Mouse (Mus musculus) splenic B cell, adult 2 months (primary cell): ENCODE measurements around the gene Plin4.
"Not testable (repeated sequence)": the region's sequence is repeated elsewhere in the genome, so short reads cannot be mapped to it uniquely, and the experiment has no call there.

ENCODE experiments used
- DNase-seq: peaks from one replicate; pipeline ENCODE4 v3.0.0-alpha.2; 2011; ENCODE audit warnings: low read depth, low spot score
- H3K27me3 ChIP-seq: 2 replicates; pipeline ENCODE4 v1.6.1; 2012; ENCODE audit warnings: mild to moderate bottlenecking, low read length, moderate library complexity, mixed read lengths; ENCODE audit not compliant: control insufficient read depth, poor library complexity, insufficient read depth, severe bottlenecking
- H3K36me3 ChIP-seq: 2 replicates; pipeline ENCODE4 v1.6.1; 2012; ENCODE audit warnings: mild to moderate bottlenecking, low read length, moderate library complexity, mixed read lengths; ENCODE audit not compliant: control insufficient read depth, poor library complexity, insufficient read depth, severe bottlenecking

Plin4 gene

GRCm38 (mm10) chr17:56069066-56069465, 40.5 kb downstream of the Plin4 start:
- no peak for DNase-seq
- Histone ChIP-seq H3K36me3 (peaks cover 14% of the 10 kb centered on the region), H3K27me3 (no peaks in the 10 kb centered on the region)

- Histone ChIP-seq H3K27me3 (no peaks in the 10 kb centered on the region), H3K36me3 (peaks cover 8% of the 10 kb centered on the region)
- no peak for DNase-seq
These were observed 43.2 kb downstream of the Plin4 start for GRCm38 (mm10) chr17:56066451-56066850.

- not testable (repeated sequence) for H3K27me3 ChIP-seq, H3K36me3 ChIP-seq
- peak; percentile 19 for DNase-seq
These were observed 43.9 kb downstream of the Plin4 start for GRCm38 (mm10) chr17:56065715-56066114.

- DNase-seq, result no peak
- Histone ChIP-seq H3K36me3 (no peaks in the 10 kb centered on the region; the same call in 1 of the 2 replicates), H3K27me3 (no peaks in the 10 kb centered on the region)
These were observed 47.5 kb downstream of the Plin4 start for GRCm38 (mm10) chr17:56062081-56062480.

- DNase-seq, result no peak
- H3K27me3 ChIP-seq, result no peaks in the 10 kb centered on the region
- no peaks in the 10 kb centered on the region; the same call in 1 of the 2 replicates for H3K36me3 ChIP-seq
These were observed 52.1 kb downstream of the Plin4 start for GRCm38 (mm10) chr17:56057381-56058120.

- DNase-seq, result no peak
- Histone ChIP-seq H3K27me3 (no peaks in the 10 kb centered on the region), H3K36me3 (no peaks in the 10 kb centered on the region)
These were observed 53.5 kb downstream of the Plin4 start for GRCm38 (mm10) chr17:56055945-56056678.

- Histone ChIP-seq H3K27me3 (no peaks in the 10 kb centered on the region), H3K36me3 (no peaks in the 10 kb centered on the region)
- no peak for DNase-seq
These were observed 54.7 kb downstream of the Plin4 start for GRCm38 (mm10) chr17:56054938-56055337.

- Histone ChIP-seq H3K27me3 (no peaks in the 10 kb centered on the region), H3K36me3 (no peaks in the 10 kb centered on the region)
- no peak for DNase-seq
These were observed 58.2 kb downstream of the Plin4 start for GRCm38 (mm10) chr17:56051369-56051768.
